Mouse (Mus musculus) macrophage (primary cell): ENCODE data around the gene Ndufaf2. TPM values are rescaled to one million over a fixed set of nuclear protein-coding genes. Genes with fewer than 3 reads are reported as not detected.

Experiments
- H3K27ac ChIP-seq: fragments of 350-480 bp; formaldehyde crosslinking; 2 replicates; pipeline ENCODE4 v1.9.0; 2021
- H3K36me3 ChIP-seq: fragments of 350-480 bp; formaldehyde crosslinking; 2 replicates; pipeline ENCODE4 v1.9.0; 2021; ENCODE audit errors: inconsistent target
- H3K4me3 ChIP-seq: fragments of 350-480 bp; formaldehyde crosslinking; 2 replicates; pipeline ENCODE4 v1.9.0; 2021; ENCODE audit errors: inconsistent target
- H3K79me2 ChIP-seq: fragments of 350-480 bp; formaldehyde crosslinking; 2 replicates; pipeline ENCODE4 v1.9.0; 2021; ENCODE audit errors: inconsistent target
- WGBS: methylation state at CpG from one replicate; pipeline ENCODE4 v1.1.7; 2026; ENCODE audit warnings: inconsistent platforms; ENCODE audit not compliant: missing documents; 5-methylcytosine and 5-hydroxymethylcytosine counted together
- polyA plus RNA-seq: library from polyadenylated mRNA; stranded (reverse); fragments of 250-400 nt; gene quantifications from 3 replicates; pipeline ENCODE4 v1.2.4, GENCODE M21; 2018; ENCODE audit warnings: inconsistent platforms

The Ndufaf2 gene
- polyA plus RNA-seq, 1 experiment from 2014 or later: 32.7 TPM

DNA sequence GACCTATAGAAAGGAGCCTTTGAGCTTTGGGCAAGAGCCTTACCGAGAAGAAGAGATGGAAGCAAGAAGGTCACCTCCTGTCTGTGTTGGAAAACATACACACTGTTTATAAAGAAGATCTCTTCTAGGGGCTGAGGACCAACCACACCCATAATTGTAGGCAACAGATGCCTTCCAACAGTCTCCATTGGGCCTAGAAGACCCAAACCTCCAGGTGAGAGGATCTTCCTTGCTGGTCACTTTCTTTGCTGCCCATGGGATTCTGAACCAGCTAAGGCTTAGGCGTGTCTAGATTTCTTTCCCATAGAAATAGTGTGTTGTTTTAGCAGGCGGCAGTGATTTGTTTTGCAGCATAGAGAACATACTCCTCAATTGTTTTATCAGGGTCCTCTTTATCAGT lies 162.1 kb downstream of the Ndufaf2 start:
- WGBS: 100% methylated on average over 3 of the region's 3 CpGs
- Histone ChIP-seq H3K36me3 (no peaks in the 10 kb centered on the region), H3K27ac (no peak overlapping the region), H3K79me2 (no peaks in the 10 kb centered on the region), H3K4me3 (no peak overlapping the region)

DNA sequence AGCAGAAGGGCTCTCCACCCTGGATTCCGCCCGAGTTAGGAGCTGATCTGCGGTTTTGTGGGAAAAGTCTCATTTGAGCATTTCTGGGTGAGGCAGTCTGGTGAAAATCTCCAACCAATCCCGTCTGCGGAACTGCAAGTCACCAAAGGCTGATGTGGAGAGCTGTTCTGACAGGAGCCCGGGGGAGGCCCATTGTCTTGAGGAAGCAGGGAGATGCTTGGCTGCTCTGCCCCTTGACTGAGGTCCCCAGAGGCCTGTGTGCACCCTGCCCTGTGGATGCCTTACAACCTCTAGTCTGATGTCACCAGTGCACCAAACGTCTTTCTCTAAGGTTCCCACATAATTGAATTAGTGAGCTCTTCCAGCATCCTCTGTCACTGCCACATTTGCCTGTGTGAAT lies 163.2 kb downstream of the Ndufaf2 start:
- 85% methylated on average over 7 of the region's 7 CpGs for WGBS
- no peak overlapping the region for H3K27ac ChIP-seq
- H3K36me3 ChIP-seq: no peaks in the 10 kb centered on the region
- no peaks in the 10 kb centered on the region for H3K79me2 ChIP-seq
- no peak overlapping the region for H3K4me3 ChIP-seq

DNA sequence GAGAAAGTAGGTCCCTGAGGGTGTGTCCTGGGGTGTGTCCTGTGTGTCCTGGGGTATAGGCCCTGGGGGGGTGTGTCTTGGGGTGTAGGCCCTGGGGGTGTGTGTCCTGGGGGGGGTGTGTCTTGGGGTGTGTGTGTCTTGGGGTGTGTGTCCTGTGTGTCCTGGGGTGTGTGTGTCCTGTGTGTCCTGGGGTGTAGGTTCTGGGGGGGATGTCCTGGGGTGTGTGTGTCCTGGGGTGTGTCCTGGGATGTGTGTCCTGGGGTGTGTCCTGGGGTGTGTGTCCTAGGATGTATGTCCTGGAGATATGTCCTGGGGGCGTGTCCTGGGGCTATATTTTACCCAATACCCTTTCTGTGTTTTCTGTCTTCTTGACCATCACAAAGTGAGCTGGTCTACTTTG lies 165.8 kb downstream of the Ndufaf2 start:
- WGBS: 100% methylated on average over 1 of the region's 1 CpGs
- Histone ChIP-seq H3K4me3 (no peak overlapping the region), H3K79me2 (no peaks in the 10 kb centered on the region)

DNA sequence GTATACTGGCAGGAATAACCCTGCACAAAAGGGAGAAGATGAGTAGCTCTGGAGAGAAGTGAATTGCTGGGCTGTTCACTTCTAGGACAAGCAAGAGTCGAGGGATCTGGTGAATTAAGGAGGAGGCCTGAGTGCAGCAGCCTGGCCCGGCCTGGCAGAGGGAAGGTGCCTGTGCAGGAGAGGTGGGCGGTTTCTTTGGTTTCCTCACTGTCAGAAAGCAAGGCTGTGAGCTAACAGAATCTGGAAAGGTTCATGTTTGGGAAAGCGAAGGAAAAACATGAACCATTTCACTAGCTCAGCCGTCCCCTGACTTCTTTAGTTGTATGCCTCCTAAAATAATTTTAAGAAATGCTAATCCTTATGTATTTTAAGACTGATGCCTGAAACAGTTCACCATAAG lies 173.8 kb downstream of the Ndufaf2 start:
- Histone ChIP-seq H3K27ac (no peak overlapping the region), H3K4me3 (no peak overlapping the region), H3K79me2 (no peaks in the 10 kb centered on the region), H3K36me3 (no peaks in the 10 kb centered on the region)
- WGBS: 91% methylated on average over 5 of the region's 5 CpGs

More for the DNA sequence above, 165.8 kb downstream of the Ndufaf2 start:
- H3K36me3 ChIP-seq: no peaks in the 10 kb centered on the region
- no peak overlapping the region for H3K27ac ChIP-seq

DNA sequence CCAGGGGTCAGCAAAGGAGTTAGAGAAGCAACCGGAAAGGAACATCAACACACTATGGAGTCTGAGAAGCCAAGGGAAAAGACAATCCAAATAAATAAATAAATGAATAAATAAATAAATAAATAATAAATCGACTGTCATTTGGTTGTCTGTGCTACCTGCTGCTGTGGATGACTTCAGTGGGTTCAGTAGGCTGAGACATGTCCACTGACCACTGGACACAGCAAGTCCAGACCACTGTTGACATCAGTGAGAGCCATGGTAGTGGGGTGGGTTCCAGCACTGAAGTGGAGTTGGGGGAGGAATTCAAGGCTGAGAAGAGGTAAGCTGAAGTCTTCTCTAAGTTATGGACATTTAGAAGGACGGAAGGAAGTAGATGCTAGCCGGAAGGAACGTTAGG lies 174.2 kb downstream of the Ndufaf2 start:
- Histone ChIP-seq H3K36me3 (no peaks in the 10 kb centered on the region), H3K4me3 (no peak overlapping the region), H3K27ac (no peak overlapping the region), H3K79me2 (no peaks in the 10 kb centered on the region)
- 94% methylated on average over 5 of the region's 5 CpGs for WGBS

DNA sequence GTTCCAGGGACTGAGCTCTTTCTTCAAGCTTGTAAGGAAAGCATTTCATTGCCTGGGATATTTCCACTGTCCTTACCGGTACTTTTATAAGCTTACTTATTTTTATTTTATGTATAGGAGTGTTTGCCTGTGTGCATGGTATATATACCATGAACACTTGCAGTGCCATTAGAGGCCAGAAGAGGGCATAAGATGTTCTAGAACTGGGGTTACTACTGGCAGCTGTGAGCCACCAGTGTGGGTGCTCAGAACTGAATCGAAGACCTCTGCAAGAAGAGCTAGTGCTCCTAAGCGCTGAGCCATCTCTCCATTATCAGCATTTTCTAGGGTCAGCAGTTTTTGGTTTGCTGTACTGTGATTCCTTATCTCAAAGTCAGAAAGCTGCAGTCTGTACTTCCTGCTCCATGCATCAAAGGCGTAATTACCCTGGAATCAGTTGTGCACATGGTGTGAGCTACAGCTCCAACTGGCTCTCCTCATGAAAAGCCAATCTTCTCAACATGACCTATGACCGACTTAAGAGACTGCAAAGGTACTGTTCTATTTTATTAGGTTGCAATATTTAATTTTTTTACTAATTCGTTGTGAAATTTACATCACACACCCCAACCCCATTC lies 175.1 kb downstream of the Ndufaf2 start:
- WGBS: 92% methylated on average over 6 of the region's 6 CpGs
- Histone ChIP-seq H3K79me2 (no peaks in the 10 kb centered on the region), H3K36me3 (no peaks in the 10 kb centered on the region), H3K27ac (no peak overlapping the region), H3K4me3 (no peak overlapping the region)

DNA sequence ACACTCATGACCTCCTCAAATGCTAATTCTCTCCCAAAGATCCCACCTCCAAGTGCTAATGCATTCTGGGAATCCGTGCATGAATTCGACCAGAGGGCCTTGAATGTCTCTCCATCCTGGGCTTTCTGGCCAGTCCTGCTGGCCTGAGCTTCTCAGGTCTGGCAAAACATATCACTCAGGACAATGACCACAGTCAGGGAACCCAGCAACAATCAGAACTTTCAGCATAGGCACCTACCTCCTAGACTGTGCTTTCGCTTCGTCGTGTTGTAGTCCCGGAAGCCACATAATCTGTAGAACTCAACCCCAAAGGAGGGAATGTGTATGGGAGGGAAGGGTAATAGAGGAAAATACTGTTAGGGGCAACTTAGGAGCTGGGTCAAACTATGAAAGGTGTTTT lies 179.0 kb downstream of the Ndufaf2 start:
- Histone ChIP-seq H3K27ac (no peak overlapping the region), H3K36me3 (no peaks in the 10 kb centered on the region), H3K4me3 (no peak overlapping the region), H3K79me2 (no peaks in the 10 kb centered on the region)
- 95% methylated on average over 6 of the region's 6 CpGs for WGBS

DNA sequence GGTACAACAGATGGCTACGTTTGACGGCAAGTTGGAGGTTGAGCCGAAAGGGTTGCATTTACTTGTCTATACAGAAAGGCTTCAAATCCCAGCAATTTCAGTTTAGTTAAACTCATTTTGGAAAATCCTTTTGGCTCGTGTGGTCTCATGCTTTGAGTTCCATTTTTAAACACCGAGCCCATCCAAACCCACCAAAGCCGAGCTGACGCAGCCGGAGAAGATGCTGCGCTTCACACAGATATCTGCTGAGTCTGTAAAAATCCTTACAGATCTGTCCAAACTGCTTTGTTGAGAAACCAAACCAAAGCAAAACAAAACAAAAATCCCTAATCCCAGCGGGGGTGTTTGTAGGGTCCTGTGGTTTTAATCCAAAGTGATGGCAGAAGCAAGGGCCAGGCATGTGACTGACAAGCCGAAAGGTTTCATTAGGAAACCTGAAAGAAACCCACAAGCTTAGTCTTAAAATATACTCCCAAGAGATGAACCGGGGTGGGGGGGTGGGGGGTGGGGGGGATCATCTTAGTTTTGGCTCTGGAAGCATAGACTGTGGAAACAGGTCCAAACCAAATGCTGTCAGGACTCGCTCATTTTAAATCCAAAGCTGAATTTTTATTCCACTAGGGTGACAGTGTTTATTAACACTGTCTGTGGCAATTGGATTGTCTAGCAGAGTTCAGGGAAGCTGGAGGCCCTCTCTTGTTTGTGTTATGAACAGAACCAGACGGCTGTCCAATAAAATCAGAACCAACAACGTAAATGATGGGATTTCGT lies 181.4 kb downstream of the Ndufaf2 start:
- no peak overlapping the region for H3K27ac ChIP-seq
- no peak overlapping the region for H3K4me3 ChIP-seq
- 95% methylated on average over 16 of the region's 16 CpGs for WGBS
- H3K36me3 ChIP-seq: no peaks in the 10 kb centered on the region
- no peaks in the 10 kb centered on the region for H3K79me2 ChIP-seq

DNA sequence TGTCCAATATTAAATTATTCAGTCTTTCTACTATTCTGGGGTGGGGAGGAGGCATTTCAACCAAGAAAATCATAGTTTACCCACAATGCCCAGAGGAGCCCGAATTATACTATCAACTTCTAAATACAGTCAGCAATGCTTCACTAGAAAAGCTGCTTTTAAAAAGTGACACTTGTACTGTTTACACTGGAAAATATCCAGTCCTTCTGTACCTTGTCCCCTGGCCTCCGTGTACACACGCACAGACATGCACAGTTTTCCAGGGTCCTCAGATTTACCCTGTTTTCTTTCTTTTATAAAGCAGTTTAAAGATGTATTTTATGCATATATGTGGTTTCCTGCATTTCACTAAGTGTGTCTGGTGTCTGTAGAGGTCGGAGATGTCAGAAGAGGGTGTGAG lies 186.0 kb downstream of the Ndufaf2 start:
- no peaks in the 10 kb centered on the region for H3K36me3 ChIP-seq
- no peak overlapping the region for H3K27ac ChIP-seq
- no peaks in the 10 kb centered on the region for H3K79me2 ChIP-seq
- WGBS: 96% methylated on average over 4 of the region's 4 CpGs
- no peak overlapping the region for H3K4me3 ChIP-seq

DNA sequence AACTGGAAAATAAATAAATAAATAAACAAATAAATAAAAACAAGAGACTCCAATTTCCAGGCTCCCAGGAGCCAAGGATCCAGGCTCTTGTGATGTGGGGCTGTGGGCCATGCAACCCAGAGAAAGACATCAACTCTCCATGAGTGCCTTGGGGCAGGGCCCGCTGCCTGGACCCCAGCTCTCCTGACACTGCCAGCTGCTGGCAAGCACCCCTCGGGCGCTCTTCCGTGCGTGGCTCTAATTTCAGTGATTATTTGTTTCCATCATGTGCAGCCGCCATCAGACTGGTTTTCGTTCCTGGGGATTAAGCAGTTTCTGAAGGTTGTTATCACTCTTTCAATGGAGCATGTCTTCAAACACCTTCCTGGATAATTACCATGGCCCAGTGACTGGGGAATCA lies 186.6 kb downstream of the Ndufaf2 start:
- H3K4me3 ChIP-seq: no peak overlapping the region
- H3K27ac ChIP-seq: no peak overlapping the region
- no peaks in the 10 kb centered on the region for H3K36me3 ChIP-seq
- H3K79me2 ChIP-seq: no peaks in the 10 kb centered on the region
- 97% methylated on average over 7 of the region's 7 CpGs for WGBS

DNA sequence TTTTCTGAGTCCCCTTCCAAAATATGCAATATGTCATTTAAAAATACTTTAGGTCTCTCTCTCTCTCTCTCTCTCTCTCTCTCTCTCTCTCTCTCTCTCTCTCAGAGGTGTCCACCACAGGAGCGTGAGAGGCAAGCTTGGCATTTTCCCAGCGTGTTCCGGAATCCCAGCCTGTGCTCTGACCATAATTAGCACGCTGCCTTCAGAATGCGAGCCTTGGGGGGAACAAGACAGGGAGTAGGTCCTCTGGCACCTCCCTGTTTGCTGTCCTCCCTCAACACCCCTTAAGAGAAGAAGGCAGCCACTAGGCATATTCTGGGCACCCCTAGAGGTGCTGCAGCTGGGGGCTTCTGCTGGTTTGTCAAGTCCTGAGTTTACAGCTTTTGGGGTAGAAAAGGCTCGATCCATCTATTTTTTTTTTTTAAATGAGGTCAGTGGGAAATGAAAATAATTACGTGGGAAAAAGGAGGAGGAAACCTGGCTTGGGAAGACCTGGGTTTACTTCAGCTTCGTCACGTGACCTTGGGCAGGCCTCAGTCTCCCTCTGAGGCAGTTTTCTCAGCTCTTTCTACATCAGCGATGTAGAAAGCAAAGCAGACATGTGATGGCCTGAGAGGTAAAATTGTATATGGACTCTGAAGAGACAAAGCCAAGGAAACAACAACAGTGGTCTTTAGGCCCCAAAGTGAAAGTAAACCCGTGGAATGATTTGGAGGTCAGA lies 187.8 kb downstream of the Ndufaf2 start:
- no peak overlapping the region for H3K27ac ChIP-seq
- 90% methylated on average over 10 of the region's 11 CpGs for WGBS

DNA sequence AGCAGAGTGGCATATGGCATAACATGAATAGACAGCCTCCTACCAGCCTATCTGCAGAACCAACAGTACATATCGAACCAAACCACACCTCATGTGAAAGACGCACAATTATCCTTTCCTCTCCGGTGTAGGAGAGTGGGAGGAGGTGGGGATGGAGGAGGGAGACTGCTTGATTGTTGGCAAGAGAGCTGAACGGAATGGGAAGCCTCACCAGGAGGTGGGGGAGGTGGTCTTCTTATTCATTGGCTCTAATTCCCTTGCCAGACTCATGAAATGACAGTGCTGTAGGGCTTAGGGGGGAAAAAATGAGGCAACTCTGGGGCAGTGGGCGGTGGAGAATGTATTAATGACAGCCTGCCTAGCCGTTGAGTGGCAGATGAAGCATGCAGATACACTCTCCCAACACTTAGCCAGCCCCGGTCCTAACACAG lies 188.4 kb downstream of the Ndufaf2 start:
- WGBS: 89% methylated on average over 7 of the region's 7 CpGs
- no peak overlapping the region for H3K4me3 ChIP-seq
- H3K27ac ChIP-seq: no peak overlapping the region
- no peaks in the 10 kb centered on the region for H3K79me2 ChIP-seq
- H3K36me3 ChIP-seq: no peaks in the 10 kb centered on the region

More for the DNA sequence above, 187.8 kb downstream of the Ndufaf2 start:
- H3K79me2 ChIP-seq: no peaks in the 10 kb centered on the region
- no peaks in the 10 kb centered on the region for H3K36me3 ChIP-seq
- no peak overlapping the region for H3K4me3 ChIP-seq

DNA sequence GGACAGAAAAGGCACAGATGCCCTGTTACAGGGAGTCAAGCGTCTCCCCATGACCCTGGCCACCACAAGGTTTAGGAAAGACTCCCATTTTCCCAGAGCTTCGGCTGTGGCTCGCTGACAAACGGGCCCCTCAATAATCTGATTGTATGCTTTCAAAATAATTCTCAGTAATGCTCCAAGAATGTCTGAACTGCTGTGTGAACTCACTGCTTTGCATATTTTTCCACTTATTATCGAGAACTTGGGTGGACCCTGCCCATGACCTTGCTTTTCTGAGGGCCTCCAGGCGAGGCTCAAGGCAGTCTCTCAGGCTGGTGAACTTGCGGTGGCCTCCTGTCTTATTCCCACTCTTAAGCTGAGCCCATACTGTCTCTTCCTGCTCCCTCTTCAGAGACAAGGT lies 193.8 kb downstream of the Ndufaf2 start:
- Histone ChIP-seq H3K36me3 (no peaks in the 10 kb centered on the region), H3K27ac (no peak overlapping the region), H3K79me2 (no peaks in the 10 kb centered on the region), H3K4me3 (no peak overlapping the region)
- WGBS: 94% methylated on average over 7 of the region's 7 CpGs

DNA sequence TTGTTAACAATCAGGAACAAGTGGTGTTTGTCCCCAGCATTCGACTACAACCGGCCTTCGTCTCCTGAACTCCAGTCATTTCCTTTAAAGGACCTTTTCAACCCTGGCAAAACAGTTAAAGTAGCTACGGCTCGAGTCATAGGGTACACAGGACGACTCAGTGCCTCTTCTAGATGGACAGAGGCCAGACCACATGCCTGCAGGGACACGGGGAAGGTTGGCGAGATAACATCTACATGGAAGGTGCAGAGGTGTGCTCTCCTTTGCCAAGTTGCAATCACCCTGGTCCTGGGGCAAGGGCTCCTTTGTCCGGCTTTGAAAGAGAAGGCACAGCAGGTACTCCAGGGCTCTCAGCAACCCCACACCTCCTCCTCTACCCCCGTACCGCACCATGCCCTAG lies 195.0 kb downstream of the Ndufaf2 start:
- WGBS: 82% methylated on average over 11 of the region's 11 CpGs
- no peak overlapping the region for H3K27ac ChIP-seq
- no peaks in the 10 kb centered on the region for H3K36me3 ChIP-seq
- H3K79me2 ChIP-seq: no peaks in the 10 kb centered on the region
- no peak overlapping the region for H3K4me3 ChIP-seq

DNA sequence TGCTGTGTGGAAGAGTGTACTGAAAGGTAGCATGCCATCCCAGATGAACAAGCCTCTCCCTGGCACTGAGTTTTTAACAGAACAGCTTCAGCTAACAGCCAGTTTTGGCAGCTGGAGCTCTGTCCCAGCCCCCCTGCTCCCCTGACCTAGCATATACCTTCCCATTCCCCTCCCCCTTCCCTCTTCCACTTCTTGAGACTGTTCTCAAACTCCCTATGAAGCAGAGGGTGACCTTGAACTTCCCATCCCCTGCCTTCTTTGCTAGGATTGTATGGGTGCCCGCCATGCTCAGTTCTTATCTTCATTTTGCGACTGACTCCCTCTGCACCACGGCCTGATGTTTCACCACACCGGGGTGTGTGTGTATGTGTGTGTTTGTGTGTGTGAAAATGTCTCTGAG lies 195.7 kb downstream of the Ndufaf2 start:
- Histone ChIP-seq H3K4me3 (no peak overlapping the region), H3K27ac (no peak overlapping the region), H3K36me3 (no peaks in the 10 kb centered on the region), H3K79me2 (no peaks in the 10 kb centered on the region)
- WGBS: 98% methylated on average over 4 of the region's 4 CpGs
